Mouse (Mus musculus) midbrain, embryonic 14.5 days (tissue): ENCODE measurements at regions not wholly inside any gene's neighbourhood (a gene's known extent, or its start where the extent isn't known, plus 50 kb on each side); places are given as distances from the start of the nearest gene placed in this dataset.

ENCODE experiments used
- ATAC-seq: fragments of 200-750 bp; cut with Nextera tagmentation; 2 replicates; pipeline ENCODE4 v1.8.0; 2017; ENCODE audit warnings: moderate number of reproducible peaks, moderate library complexity; ENCODE audit not compliant: low FRiP score, low TSS enrichment
- DNase-seq: peaks from one replicate; pipeline ENCODE4 v3.0.0-alpha.2; 2015
- H3K27ac ChIP-seq: fragments of 300-500 bp; sonication (generic); replicated peaks from 2 replicates; pipeline ENCODE4 v1.5.1; 2014; ENCODE audit warnings: mild to moderate bottlenecking, low read depth, low read length, moderate library complexity
- H3K27me3 ChIP-seq: fragments of 300-500 bp; sonication (generic); 2 replicates; pipeline ENCODE4 v1.6.1; 2014; ENCODE audit warnings: low read length, control low read depth, mixed read lengths; ENCODE audit not compliant: control insufficient read depth, insufficient read depth
- H3K36me3 ChIP-seq: fragments of 300-500 bp; sonication (generic); 2 replicates; pipeline ENCODE4 v1.6.1; 2014; ENCODE audit warnings: low read length, control low read depth; ENCODE audit not compliant: control insufficient read depth, insufficient read depth
- H3K4me1 ChIP-seq: fragments of 300-500 bp; sonication (generic); 2 replicates; pipeline ENCODE4 v1.6.1; 2014; ENCODE audit warnings: mild to moderate bottlenecking, antibody characterized with exemption, low read length, control low read depth; ENCODE audit not compliant: control insufficient read depth, insufficient read depth
- H3K4me2 ChIP-seq: fragments of 300-500 bp; sonication (generic); 2 replicates; pipeline ENCODE4 v1.6.1; 2014; ENCODE audit warnings: mild to moderate bottlenecking, low read length, moderate library complexity
- H3K4me3 ChIP-seq: fragments of 300-500 bp; sonication (generic); replicated peaks from 2 replicates; pipeline ENCODE4 v1.5.1; 2014; ENCODE audit warnings: low read depth, low read length
- H3K9ac ChIP-seq: fragments of 300-500 bp; sonication (generic); replicated peaks from 2 replicates; pipeline ENCODE4 v1.6.1; 2014; ENCODE audit warnings: mild to moderate bottlenecking, low read length, moderate library complexity
- H3K9me3 ChIP-seq: fragments of 300-500 bp; sonication (generic); 2 replicates; pipeline ENCODE4 v1.6.1; 2016; ENCODE audit warnings: low read length, control low read depth, mixed read lengths; ENCODE audit not compliant: control insufficient read depth
- WGBS: fragments of 180-500 bp; shearing (Covaris S2); extraction: QIAGEN DNeasy Blood & Tissue Kit; methylation state at CpG from one replicate; pipeline ENCODE4 v1.1.7; 2014; 5-methylcytosine and 5-hydroxymethylcytosine counted together

DNA sequence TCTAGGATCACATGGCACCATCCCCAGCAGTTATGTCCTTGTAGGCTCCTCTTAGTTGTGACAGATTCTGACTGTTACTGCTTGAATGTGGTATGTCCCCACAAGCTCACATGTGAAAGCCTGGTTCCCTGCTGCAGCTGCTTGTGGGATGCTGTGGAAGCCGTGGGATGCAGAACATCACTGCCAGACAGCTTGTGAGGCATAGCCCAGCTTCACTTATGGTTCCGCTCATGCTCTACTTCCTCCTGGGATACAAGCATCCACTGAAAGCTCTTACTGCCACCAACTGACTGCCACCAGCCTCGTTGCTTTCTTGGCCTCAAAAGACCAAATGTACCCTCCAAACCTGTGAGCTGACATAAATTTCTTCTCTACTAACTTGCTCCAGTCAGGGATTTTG, 167.7 kb upstream of the Ccdc122 start:
- ATAC-seq = no peak
- H3K4me2 ChIP-seq = no peak overlapping the region
- no peaks in the 10 kb centered on the region for H3K36me3 ChIP-seq
- no peak overlapping the region for H3K9ac ChIP-seq
- no peak overlapping the region for H3K27ac ChIP-seq
- 91% methylated on average over 3 of the region's 3 CpGs for WGBS
- DNase-seq = no peak
- peaks cover 3% of the 10 kb centered on the region; the same call in 1 of the 2 replicates for H3K9me3 ChIP-seq
- H3K4me1 ChIP-seq = no peaks in the 10 kb centered on the region
- H3K27me3 ChIP-seq = no peaks in the 10 kb centered on the region
- H3K4me3 ChIP-seq = no peak overlapping the region

GRCm38 (mm10) chr14:76868131-76868530, 168.4 kb upstream of the Ccdc122 start:
- Histone ChIP-seq H3K27ac (no peak overlapping the region), H3K4me3 (no peak overlapping the region), H3K9me3 (peaks cover 3% of the 10 kb centered on the region; the same call in 1 of the 2 replicates), H3K9ac (no peak overlapping the region), H3K27me3 (no peaks in the 10 kb centered on the region), H3K4me1 (no peaks in the 10 kb centered on the region), H3K36me3 (no peaks in the 10 kb centered on the region), H3K4me2 (no peak overlapping the region)
- ATAC-seq = no peak
- 93% methylated on average over 5 of the region's 5 CpGs for WGBS
- no peak for DNase-seq

DNA sequence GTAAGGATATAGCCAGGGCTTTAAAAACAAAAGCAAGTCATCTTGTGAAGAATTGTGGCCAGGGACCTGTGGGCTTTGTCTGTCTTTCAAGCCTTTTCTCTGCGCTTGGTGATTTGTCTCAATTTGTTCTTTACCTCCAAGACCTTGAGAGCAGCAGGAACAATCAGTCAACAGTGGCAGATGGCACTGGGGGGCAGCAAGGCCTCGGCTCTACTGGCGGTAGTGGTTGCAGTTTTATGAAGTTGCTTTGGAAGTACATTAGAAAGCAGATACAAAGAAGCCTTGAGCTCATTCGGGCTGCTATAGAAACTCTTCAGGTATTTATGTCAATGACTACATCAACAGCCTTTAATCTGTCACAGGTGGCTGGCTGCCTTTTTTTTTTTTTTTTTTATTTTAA, 171.9 kb upstream of the Ccdc122 start:
- Histone ChIP-seq H3K4me1 (no peaks in the 10 kb centered on the region), H3K4me3 (no peak overlapping the region), H3K27me3 (no peaks in the 10 kb centered on the region), H3K36me3 (no peaks in the 10 kb centered on the region), H3K9me3 (peaks cover 3% of the 10 kb centered on the region; the same call in 1 of the 2 replicates), H3K4me2 (no peak overlapping the region), H3K27ac (no peak overlapping the region), H3K9ac (no peak overlapping the region)
- WGBS = 43% methylated on average over 4 of the region's 4 CpGs
- DNase-seq (no peak), ATAC-seq (no peak)

DNA sequence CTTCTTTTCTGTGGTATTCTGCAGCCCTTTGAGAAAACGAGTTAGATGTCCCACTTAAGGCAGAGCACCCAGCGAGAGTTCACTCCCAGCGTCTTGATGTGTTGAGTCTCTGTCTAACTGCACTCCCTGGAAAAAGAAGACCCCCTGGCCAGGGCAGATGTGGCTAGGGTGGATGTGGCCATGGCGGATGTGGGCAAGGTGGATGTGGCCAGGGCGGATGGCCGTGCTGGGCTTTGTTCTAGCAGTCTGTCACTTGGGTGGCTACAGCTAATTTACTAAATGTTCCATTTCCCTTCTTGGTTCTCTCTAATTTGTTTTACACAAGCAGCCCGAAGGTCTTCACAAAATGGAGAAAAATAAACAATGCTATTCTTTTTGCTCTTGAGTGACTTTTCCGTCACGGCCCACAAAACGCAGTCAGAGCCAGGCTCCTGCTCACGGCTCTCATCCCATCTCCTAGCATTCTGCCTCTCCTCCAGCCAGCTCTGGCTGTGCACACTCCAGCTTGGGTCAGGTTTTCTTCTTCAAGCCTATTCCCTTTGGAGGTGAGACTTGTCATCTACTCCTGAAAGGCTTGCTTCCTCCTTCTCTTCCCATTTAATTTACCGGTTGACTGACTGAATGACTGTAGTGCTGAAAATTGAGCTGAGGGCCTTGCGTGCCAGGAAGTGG, 173.4 kb upstream of the Ccdc122 start:
- no peak overlapping the region for H3K9ac ChIP-seq
- no peaks in the 10 kb centered on the region for H3K27me3 ChIP-seq
- no peaks in the 10 kb centered on the region for H3K36me3 ChIP-seq
- WGBS = 78% methylated on average over 13 of the region's 13 CpGs
- ATAC-seq (no peak), DNase-seq (no peak)
- no peak overlapping the region for H3K4me3 ChIP-seq
- no peaks in the 10 kb centered on the region for H3K9me3 ChIP-seq
- no peak overlapping the region for H3K4me2 ChIP-seq
- H3K27ac ChIP-seq = no peak overlapping the region
- H3K4me1 ChIP-seq = no peaks in the 10 kb centered on the region

- H3K4me1 ChIP-seq = no peaks in the 10 kb centered on the region
- no peak overlapping the region for H3K27ac ChIP-seq
- H3K4me2 ChIP-seq = no peak overlapping the region
- H3K27me3 ChIP-seq = no peaks in the 10 kb centered on the region
- no peak for ATAC-seq
- WGBS = 88% methylated on average over 5 of the region's 5 CpGs
- DNase-seq = no peak
- H3K9me3 ChIP-seq = no peaks in the 10 kb centered on the region
- H3K36me3 ChIP-seq = no peaks in the 10 kb centered on the region
- H3K4me3 ChIP-seq = no peak overlapping the region
- H3K9ac ChIP-seq = no peak overlapping the region
Measured at GRCm38 (mm10) chr14:76858396-76858795, 178.2 kb upstream of the Ccdc122 start.

DNA sequence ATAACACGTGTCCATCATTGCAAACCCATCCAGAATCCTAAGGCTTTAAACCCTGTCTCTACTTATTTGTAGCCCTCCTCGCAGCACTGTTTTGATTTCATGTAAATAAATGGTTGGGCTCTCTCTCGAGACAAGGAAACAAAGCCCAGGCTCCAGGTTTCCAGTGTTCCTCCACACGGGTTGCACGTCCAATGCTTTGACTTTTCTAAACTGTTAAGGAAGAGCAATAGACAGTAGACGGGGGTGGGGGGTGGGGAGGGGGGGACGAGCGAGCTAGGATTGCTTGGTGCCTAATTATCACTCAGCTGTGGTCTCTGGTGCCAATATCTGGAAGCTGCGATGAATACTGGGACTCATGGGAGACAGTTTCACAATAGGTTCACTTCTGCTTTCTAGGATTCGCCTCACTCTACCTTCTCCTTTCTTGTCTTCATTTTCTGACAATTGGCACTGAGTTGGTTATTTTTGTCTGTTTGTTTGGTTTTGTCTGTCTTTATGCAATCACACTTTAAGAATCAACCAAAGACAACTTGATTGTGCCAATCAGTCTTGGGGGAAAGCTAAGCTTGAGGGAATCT, 179.3 kb upstream of the Ccdc122 start:
- ATAC-seq (no peak), DNase-seq (no peak)
- H3K4me1 ChIP-seq = no peaks in the 10 kb centered on the region
- H3K27ac ChIP-seq = no peak overlapping the region
- H3K9me3 ChIP-seq = no peaks in the 10 kb centered on the region
- 67% methylated on average over 10 of the region's 10 CpGs for WGBS
- no peaks in the 10 kb centered on the region for H3K27me3 ChIP-seq
- no peak overlapping the region for H3K9ac ChIP-seq
- H3K4me3 ChIP-seq = no peak overlapping the region
- H3K4me2 ChIP-seq = no peak overlapping the region
- no peaks in the 10 kb centered on the region for H3K36me3 ChIP-seq

GRCm38 (mm10) chr14:76856591-76856990, 180.0 kb upstream of the Ccdc122 start:
- no peaks in the 10 kb centered on the region for H3K9me3 ChIP-seq
- DNase-seq (no peak), ATAC-seq (no peak)
- H3K9ac ChIP-seq = no peak overlapping the region
- WGBS = 85% methylated on average over 8 of the region's 8 CpGs
- H3K27me3 ChIP-seq = no peaks in the 10 kb centered on the region
- H3K36me3 ChIP-seq = no peaks in the 10 kb centered on the region
- H3K27ac ChIP-seq = no peak overlapping the region
- no peaks in the 10 kb centered on the region for H3K4me1 ChIP-seq
- no peak overlapping the region for H3K4me2 ChIP-seq
- H3K4me3 ChIP-seq = no peak overlapping the region

GRCm38 (mm10) chr14:76854965-76855364, 181.6 kb upstream of the Ccdc122 start:
- WGBS = 77% methylated on average over 11 of the region's 11 CpGs
- no peak for ATAC-seq
- H3K27ac ChIP-seq = no peak overlapping the region
- no peak overlapping the region for H3K9ac ChIP-seq
- no peak overlapping the region for H3K4me3 ChIP-seq
- H3K4me1 ChIP-seq = no peaks in the 10 kb centered on the region
- no peaks in the 10 kb centered on the region for H3K36me3 ChIP-seq
- H3K27me3 ChIP-seq = no peaks in the 10 kb centered on the region
- no peak for DNase-seq
- no peaks in the 10 kb centered on the region for H3K9me3 ChIP-seq
- H3K4me2 ChIP-seq = no peak overlapping the region

- no peak overlapping the region for H3K4me2 ChIP-seq
- no peaks in the 10 kb centered on the region for H3K9me3 ChIP-seq
- H3K27ac ChIP-seq = no peak overlapping the region
- whole genome bisulfite sequencing = 91% methylated on average over 10 of the region's 10 CpGs
- H3K36me3 ChIP-seq = no peaks in the 10 kb centered on the region
- no peaks in the 10 kb centered on the region for H3K4me1 ChIP-seq
- DNase-seq (no peak), ATAC-seq (no peak)
- no peak overlapping the region for H3K9ac ChIP-seq
- no peak overlapping the region for H3K4me3 ChIP-seq
- H3K27me3 ChIP-seq = no peaks in the 10 kb centered on the region
Measured at GRCm38 (mm10) chr14:76851473-76852214, 184.9 kb upstream of the Ccdc122 start.
